Mouse (Mus musculus): ENCODE results near the gene Luc7l. TPM values are rescaled to one million over a fixed set of nuclear protein-coding genes. Genes with fewer than 3 reads are reported as not detected.

Gene Luc7l
- 6.7 and 8.1 TPM in 2 replicates for polyA plus RNA-seq (2012; rRNA removed; ENCODE audit: low replicate concordance)

GRCm38 (mm10) chr17:26252539-26253251 is at the start of gene Luc7l:
Luc7l (plus strand) TSS chr17:26252896.

DNA sequence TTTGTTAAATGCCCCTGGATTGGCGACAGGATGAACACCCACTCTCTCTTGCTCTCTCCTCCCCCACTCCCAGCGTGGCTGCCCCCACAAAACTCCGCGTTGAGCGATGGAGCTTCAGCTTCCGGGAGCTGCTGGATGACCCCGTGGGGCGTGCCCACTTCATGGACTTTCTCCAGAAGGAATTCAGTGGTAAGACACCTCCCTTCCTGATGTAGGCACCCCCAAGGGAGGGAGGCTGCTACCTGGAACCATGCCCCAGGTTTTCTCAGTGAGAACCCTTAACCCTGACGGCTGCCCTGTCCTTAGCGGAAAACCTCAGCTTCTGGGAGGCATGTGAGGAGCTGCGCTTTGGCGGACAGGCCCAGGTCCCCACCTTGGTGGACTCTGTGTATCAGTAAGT is 45.0 kb upstream of the Luc7l start, which contains the start of gene Arhgdig:
Gene Arhgdig (minus strand): TSS at position 101 of the 400 bp plus-strand sequence.

GRCm38 (mm10) chr17:26244101-26244841 is 8.4 kb upstream of the Luc7l start, which contains the start of gene Fam234a:
Fam234a (minus strand) TSS chr17:26244242.

Other genes with a start within 250 kb of the Luc7l start
- 46.4 and 91.6 TPM in 2 replicates for gene Rab11fip3, start 183.3 kb upstream of the Luc7l start, polyA plus RNA-seq (2012; rRNA removed; ENCODE audit: low replicate concordance)
- 15.3 and 18.5 TPM in 2 replicates for gene Decr2, start 162.6 kb upstream of the Luc7l start, polyA plus RNA-seq (2012; rRNA removed; ENCODE audit: low replicate concordance)
- gene Nme4, start 157.3 kb upstream of the Luc7l start, polyA plus RNA-seq (2012; rRNA removed; ENCODE audit: low replicate concordance) = 12.7 and 15.1 TPM in 2 replicates
- 256 and 334 TPM in 2 replicates for gene Tmem8, start 139.6 kb upstream of the Luc7l start, polyA plus RNA-seq (2012; rRNA removed; ENCODE audit: low replicate concordance)
- gene Mrpl28, start 129.4 kb upstream of the Luc7l start, polyA plus RNA-seq (2012; rRNA removed; ENCODE audit: low replicate concordance) = 55.6 and 73.6 TPM in 2 replicates
- 13.2 and 13.6 TPM in 2 replicates for gene Axin1, start 114.2 kb upstream of the Luc7l start, polyA plus RNA-seq (2012; rRNA removed; ENCODE audit: low replicate concordance)
- gene Pdia2, start 53.8 kb upstream of the Luc7l start, polyA plus RNA-seq (2012; rRNA removed; ENCODE audit: low replicate concordance) = 0.60 and 32.8 TPM in 2 replicates
- 2.7 and 29.7 TPM in 2 replicates for gene Rgs11, start 49.9 kb upstream of the Luc7l start, polyA plus RNA-seq (2012; rRNA removed; ENCODE audit: low replicate concordance)
- 2.7 and 18.3 TPM in 2 replicates for gene Arhgdig, start 45.1 kb upstream of the Luc7l start, polyA plus RNA-seq (2012; rRNA removed; ENCODE audit: low replicate concordance)
- 278 and 463 TPM in 2 replicates for gene Fam234a, start 8.7 kb upstream of the Luc7l start, polyA plus RNA-seq (2012; rRNA removed; ENCODE audit: low replicate concordance)
- 21.0 and 52.6 TPM in 2 replicates for gene Neurl1b, start 161.9 kb downstream of the Luc7l start, polyA plus RNA-seq (2012; rRNA removed; ENCODE audit: low replicate concordance)

Data from duodenum, adult 2 months (tissue).